Mouse (Mus musculus) bone marrow macrophage, adult 2 months (primary cell): ENCODE measurements around the gene Zfp207. TPM values are rescaled to one million over a fixed set of nuclear protein-coding genes. Genes with fewer than 3 reads are reported as not detected.

Experiments used
- H3K27ac ChIP-seq: 2 replicates; pipeline ENCODE4 v1.5.1; 2012; ENCODE audit warnings: low read depth, low read length; ENCODE audit not compliant: insufficient read depth
- H3K4me1 ChIP-seq: 2 replicates; pipeline ENCODE4 v1.6.1; 2012; ENCODE audit warnings: low read length; ENCODE audit not compliant: control insufficient read depth, insufficient read depth
- H3K4me3 ChIP-seq: 2 replicates; pipeline ENCODE4 v1.5.1; 2012; ENCODE audit warnings: mild to moderate bottlenecking, low read length, moderate library complexity; ENCODE audit not compliant: insufficient read depth
- CTCF ChIP-seq: IDR thresholded peaks from 2 replicates; pipeline ENCODE4 v1.5.1; 2012; ENCODE audit warnings: low read depth, mild to moderate bottlenecking, low read length, moderate library complexity
- POLR2A ChIP-seq: IDR thresholded peaks from 2 replicates; pipeline ENCODE4 v1.6.1; 2012; ENCODE audit warnings: mild to moderate bottlenecking, low read depth, low read length, borderline replicate concordance
- polyA plus RNA-seq: library from polyadenylated mRNA; stranded (reverse); fragments of >200 nt; gene quantifications from 2 replicates; pipeline ENCODE4 v1.2.4, GENCODE M21; 2012; ENCODE audit not compliant: missing spikeins, insufficient read depth, insufficient read length

Gene Zfp207
- polyA plus RNA-seq, 1 experiment = 154 TPM

- H3K4me3 ChIP-seq = peak overlapping the region; percentile 98
- H3K4me1 ChIP-seq = peaks cover 3% of the 10 kb centered on the region
- peak overlapping the region; percentile 67; the same call in 1 of the 2 replicates for H3K27ac ChIP-seq
- no peak for TF ChIP-seq CTCF
- no peak for TF ChIP-seq POLR2A
Measured at GRCm38 (mm10) chr11:80429500-80430166, 46.6 kb downstream of the Zfp207 start.

- no peak overlapping the region for H3K4me3 ChIP-seq
- TF ChIP-seq POLR2A (no peak), CTCF (no peak)
- no peak overlapping the region for H3K27ac ChIP-seq
- H3K4me1 ChIP-seq = peaks cover 3% of the 10 kb centered on the region
Measured at GRCm38 (mm10) chr11:80430366-80430910, 47.4 kb downstream of the Zfp207 start.

- no peak overlapping the region for H3K4me3 ChIP-seq
- H3K4me1 ChIP-seq = peaks cover 6% of the 10 kb centered on the region
- no peak overlapping the region for H3K27ac ChIP-seq
- no peak for TF ChIP-seq POLR2A
- TF ChIP-seq CTCF = no peak
Measured at GRCm38 (mm10) chr11:80446916-80447315, 63.8 kb downstream of the Zfp207 start.

- H3K27ac ChIP-seq = no peak overlapping the region
- no peak overlapping the region for H3K4me3 ChIP-seq
- H3K4me1 ChIP-seq = peaks cover 6% of the 10 kb centered on the region
- TF ChIP-seq CTCF (no peak), POLR2A (no peak)
Measured at GRCm38 (mm10) chr11:80449859-80450258, 66.8 kb downstream of the Zfp207 start.

- no peak for TF ChIP-seq POLR2A
- TF ChIP-seq CTCF = no peak
- H3K4me1 ChIP-seq = peaks cover 6% of the 10 kb centered on the region
- no peak overlapping the region for H3K4me3 ChIP-seq
- no peak overlapping the region for H3K27ac ChIP-seq
Measured at GRCm38 (mm10) chr11:80452242-80452641, 69.2 kb downstream of the Zfp207 start.

- TF ChIP-seq POLR2A = no peak
- no peak for TF ChIP-seq CTCF
- H3K4me3 ChIP-seq = no peak overlapping the region
- peaks cover 6% of the 10 kb centered on the region for H3K4me1 ChIP-seq
- H3K27ac ChIP-seq = no peak overlapping the region
Measured at GRCm38 (mm10) chr11:80453198-80453597, 70.1 kb downstream of the Zfp207 start.

Other genes with a start within 250 kb of the Zfp207 start
- gene Tefm, start 241.1 kb upstream of the Zfp207 start, polyA plus RNA-seq = 7.7 and 12.4 TPM in 2 replicates
- gene Adap2, start 229.2 kb upstream of the Zfp207 start, polyA plus RNA-seq = 167 and 174 TPM in 2 replicates
- gene Rnf135, start 199.4 kb upstream of the Zfp207 start, polyA plus RNA-seq = 17.9 and 19.4 TPM in 2 replicates
- 34.5 and 38.1 TPM in 2 replicates for gene Rhot1, start 174.3 kb upstream of the Zfp207 start, polyA plus RNA-seq
- 0.64 TPM in 1 of 2 replicates, not detected in the other for gene Rhbdl3, start 82.4 kb upstream of the Zfp207 start, polyA plus RNA-seq
- 12.5 and 15.2 TPM in 2 replicates for gene 5730455P16Rik, start 5.2 kb upstream of the Zfp207 start, polyA plus RNA-seq
- gene Psmd11, start 45.3 kb downstream of the Zfp207 start, polyA plus RNA-seq = 64.7 and 65.0 TPM in 2 replicates
- gene Cdk5r1, start 93.7 kb downstream of the Zfp207 start, polyA plus RNA-seq = 1.1 and 1.2 TPM in 2 replicates